Mouse (Mus musculus) ES-CJ7 (cell line): Measurements from ENCODE around the gene Mfsd4a.
A peak's percentile ranks its signal among the peaks of the same experiment; 100 is the strongest.

Source experiments
- DNase-seq: peaks from one replicate; pipeline ENCODE4 v3.0.0; 2011; ENCODE audit warnings: low read depth, low spot score

The Mfsd4a gene

DNA sequence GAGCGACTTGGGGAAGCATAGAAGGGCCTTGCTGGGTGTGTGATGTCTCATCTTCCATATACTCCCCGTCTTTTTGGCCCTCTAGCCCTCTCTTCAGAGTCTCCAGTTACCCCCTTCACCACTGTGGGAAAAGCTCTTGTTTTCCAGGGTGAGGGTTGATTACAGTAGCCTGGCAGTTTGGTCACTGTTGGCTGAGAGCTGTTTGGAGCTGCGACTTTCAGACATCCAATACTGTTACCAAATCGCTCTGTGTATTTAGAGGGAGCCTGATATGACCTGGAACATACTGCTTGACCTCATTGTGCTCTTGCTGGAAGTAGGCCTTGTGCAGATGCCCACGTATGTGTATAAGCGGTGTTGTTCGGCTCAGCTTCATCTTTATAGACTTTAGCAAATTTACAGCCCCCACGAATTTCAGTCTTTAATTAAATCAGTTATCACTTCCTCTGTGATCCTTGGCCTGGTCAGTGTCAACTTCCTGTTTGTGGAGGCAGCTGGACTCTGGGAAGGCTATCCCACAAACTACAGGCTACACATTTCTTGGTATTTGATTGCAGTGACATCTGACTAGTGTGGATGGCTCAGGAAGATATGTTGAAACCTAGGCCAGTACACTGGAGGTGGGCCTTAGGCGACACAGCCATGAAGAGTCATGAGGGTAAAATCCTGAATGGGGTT lies 77.6 kb downstream of the Mfsd4a start:
- no peak for DNase-seq

DNA sequence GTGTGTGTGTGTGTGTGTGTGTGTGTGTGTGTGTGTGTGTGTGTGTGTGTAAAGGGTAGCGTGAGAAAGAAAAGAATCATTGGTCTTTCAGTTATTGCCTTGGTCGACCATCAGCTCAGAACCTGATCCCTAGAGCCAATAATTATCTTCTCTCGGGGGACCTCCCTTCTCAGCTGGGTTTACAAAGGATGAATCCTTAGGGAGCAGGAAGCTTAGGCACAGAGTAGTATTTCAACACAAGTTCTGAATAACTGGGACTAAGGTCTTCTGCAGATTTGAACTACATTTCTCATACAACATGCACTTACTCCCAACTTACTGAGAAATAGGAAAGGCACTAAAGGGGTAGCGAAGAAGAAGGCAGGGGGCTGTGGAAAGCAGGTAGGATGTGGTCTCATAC lies 78.4 kb downstream of the Mfsd4a start:
- DNase-seq = no peak

DNA sequence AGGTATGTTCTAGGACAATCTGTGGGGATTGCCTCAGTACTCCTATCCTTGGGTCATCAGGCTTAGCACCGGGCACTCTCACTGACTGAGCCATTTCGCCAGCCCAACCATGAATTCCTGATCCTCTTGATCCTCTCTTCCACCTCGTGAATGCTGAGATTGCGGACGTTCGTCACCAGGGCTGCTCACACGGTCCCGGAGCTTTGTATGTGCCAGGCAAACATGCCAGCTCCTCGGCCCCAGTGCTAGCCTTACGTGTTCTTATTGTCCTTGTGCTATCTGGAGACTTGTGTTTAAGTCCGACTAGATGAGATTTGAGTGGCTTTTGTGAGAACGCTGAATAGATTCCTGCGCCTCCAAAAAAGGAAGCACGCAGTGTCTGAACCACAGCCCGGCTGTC lies 80.4 kb downstream of the Mfsd4a start:
- DNase-seq = no peak

DNA sequence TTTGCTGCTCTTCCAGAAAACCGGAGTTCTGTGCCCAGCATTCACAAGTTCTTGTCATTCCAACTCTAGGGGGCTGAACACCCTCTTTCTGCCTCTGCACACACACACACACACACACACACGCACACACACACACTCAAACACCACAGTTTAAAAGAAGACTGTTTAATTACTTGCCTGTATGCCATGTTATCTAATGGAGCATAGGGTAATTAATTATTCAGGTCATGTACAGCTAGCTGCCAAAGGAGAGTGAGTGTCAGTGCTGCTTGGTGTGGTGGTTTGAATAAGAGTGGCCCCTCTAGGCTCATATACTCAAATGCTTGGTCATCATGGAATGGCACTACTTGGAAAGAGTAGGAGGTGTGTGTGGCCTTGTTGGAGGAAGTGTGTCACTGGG lies 84.1 kb downstream of the Mfsd4a start:
- DNase-seq = no peak

DNA sequence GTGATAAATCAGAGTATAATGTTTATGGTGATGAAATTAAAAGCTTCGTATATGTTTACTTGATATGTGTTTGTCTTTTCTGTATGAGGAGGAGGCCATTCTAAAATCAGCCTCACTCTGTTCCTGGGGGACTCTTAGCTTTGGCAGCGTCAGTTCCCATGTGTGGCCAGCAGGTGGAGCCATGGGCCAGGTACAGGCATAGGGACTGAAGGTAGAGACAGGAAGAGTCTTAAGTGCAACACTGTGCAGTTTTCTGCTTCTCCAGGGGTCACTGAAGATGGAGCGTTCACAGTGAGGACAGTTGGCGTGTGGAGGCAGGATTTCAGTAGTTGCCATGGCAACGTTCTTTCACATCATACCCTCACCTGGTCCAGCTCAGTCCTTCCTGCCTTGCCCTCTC lies 85.0 kb downstream of the Mfsd4a start:
- peak; percentile 85 for DNase-seq

DNA sequence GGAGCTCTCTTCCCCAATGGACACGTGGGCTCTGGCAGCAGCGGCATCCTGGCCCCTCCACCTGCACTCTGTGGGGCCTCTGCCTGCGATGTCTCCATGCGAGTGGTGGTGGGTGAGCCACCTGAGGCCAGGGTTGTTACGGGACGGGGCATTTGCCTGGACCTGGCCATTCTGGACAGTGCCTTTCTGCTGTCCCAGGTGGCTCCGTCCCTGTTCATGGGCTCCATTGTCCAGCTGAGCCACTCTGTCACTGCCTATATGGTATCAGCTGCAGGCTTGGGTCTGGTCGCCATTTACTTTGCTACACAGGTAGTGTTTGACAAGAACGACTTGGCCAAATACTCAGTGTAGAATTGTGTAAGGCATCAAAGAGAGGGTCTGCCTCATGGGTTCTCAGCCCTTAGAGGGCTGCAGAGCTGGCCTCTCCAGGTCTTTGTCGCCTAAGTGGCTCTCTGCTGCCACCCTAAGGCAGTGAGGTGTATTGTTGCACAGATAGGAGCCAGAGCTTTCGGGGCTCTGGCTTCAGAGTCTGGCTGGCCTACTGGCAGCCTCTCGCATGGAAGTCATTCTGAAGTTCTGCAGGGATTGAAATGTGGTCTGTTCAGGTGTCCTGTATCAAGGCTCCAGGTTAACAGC lies 86.4 kb downstream of the Mfsd4a start:
- DNase-seq = peak; percentile 84

DNA sequence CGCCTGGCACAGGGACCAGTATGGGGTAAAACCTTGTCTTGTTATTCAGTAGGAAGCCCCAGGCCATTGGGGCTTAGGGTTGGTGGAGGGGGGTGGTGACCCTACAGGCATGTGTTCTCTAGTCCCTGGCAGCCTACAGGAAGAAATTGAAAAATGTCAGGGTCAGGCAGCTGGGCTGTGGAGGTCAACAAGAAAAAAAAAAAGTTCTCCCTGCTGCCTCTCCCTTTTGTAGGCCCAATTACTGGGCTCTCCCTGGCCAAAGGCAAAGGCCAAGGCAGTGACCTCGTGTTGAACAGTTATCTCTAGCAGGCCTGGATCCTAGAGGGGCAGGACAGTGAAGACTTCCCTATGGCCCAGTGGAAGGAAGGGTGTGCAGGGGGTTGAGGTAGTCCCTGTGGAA lies 87.4 kb downstream of the Mfsd4a start:
- DNase-seq = no peak

DNA sequence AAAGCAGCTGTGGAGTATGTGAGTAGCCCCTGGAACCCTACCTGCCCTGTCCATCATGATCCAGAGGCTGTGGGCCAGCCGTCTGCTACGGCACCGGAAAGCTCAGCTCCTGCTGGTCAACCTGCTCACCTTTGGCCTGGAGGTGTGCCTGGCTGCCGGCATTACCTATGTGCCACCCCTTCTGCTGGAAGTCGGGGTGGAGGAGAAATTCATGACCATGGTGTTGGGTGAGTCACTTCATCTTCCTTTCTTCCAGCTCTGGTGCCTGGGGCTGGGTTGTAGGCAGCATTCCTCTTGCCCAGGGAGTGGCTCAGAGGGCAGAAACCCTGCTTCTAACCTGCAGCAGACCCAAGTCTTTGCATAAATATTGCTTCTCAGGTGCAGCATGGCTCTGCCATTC lies 91.0 kb downstream of the Mfsd4a start:
- no peak for DNase-seq

DNA sequence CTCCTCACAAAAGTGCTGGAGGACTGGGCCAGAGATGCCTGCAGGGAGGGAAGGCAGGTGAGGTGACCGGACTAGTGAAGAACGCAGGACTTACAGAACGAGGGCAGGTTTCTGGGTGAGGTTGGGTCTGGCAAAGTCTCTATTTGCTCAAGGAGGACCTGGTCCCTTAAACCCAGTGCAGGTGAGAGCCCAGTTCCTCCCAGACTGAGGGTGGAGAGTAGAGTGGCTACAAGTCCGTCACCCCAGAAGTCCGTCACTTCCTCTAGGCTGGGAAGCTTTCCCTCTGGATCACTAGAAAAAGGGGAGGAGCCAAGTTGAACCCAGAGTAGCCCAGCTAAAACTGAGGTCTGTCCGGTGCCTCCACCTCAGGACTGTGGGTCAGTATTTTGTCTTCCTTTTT lies 93.9 kb downstream of the Mfsd4a start:
- DNase-seq = no peak
